Comparison of ENCODE assay signal across 8 mouse cellular contexts in genomic region chr11:62458780-62459179, GRCm38 (mm10). TPM values are rescaled to one million over a fixed set of nuclear protein-coding genes. Genes with fewer than 3 reads are reported as not detected.
DNase-seq lines count a peak whose midpoint lies in the region; ATAC-seq and TF ChIP-seq lines count a peak whose summit lies in the region.

No protein-coding gene starts in this region.

- H3K4me1 ChIP-seq in lung, embryonic 14.5 days (ENCODE audit: insufficient read depth), result no peaks in the 10 kb centered on the region
- H3K4me1 ChIP-seq in embryonic facial prominence, embryonic 14.5 days (ENCODE audit: control insufficient read depth, insufficient read depth, low read length), result peaks cover 3% of the 10 kb centered on the region; the same call in 1 of the 2 replicates
- H3K4me1 ChIP-seq in limb, embryonic 11.5 days (ENCODE audit: control insufficient read depth, insufficient read depth, low read length), result no peaks in the 10 kb centered on the region
- peaks cover 25% of the 10 kb centered on the region for H3K4me1 ChIP-seq in neural tube, embryonic 15.5 days

- WGBS in lung, embryonic 14.5 days, result under 1% methylated on average over 9 of the region's 9 CpGs
- WGBS in embryonic facial prominence, embryonic 14.5 days, result 2% methylated on average over 9 of the region's 9 CpGs
- 3% methylated on average over 9 of the region's 9 CpGs for WGBS in limb, embryonic 11.5 days
- 1% methylated on average over 9 of the region's 9 CpGs for WGBS in neural tube, embryonic 15.5 days

- no peaks in the 10 kb centered on the region for H3K27me3 ChIP-seq in lung, embryonic 14.5 days (ENCODE audit: insufficient read depth, low read length)
- no peaks in the 10 kb centered on the region for H3K27me3 ChIP-seq in embryonic facial prominence, embryonic 14.5 days (replicated peaks; ENCODE audit: control insufficient read depth, insufficient read depth, low read length)
- H3K27me3 ChIP-seq in limb, embryonic 11.5 days (ENCODE audit: control insufficient read depth, insufficient read depth, low read length), result no peaks in the 10 kb centered on the region
- H3K27me3 ChIP-seq in neural tube, embryonic 15.5 days (replicated peaks), result no peaks in the 10 kb centered on the region

- no peak for DNase-seq in lung, embryonic 14.5 days
- DNase-seq in lung, postnatal 25 days (ENCODE audit: low spot score), result no peak
- DNase-seq in embryonic facial prominence, embryonic 14.5 days (ENCODE audit: low spot score), result no peak
- DNase-seq in limb, embryonic 11.5 days (ENCODE audit: low spot score), result no peak
- no peak for DNase-seq in spleen, adult 18-20 months
- no peak for DNase-seq in right cerebral cortex, adult 18-20 months
- DNase-seq in thymus, postnatal 0 days (ENCODE audit: low spot score), result no peak

- H3K9ac ChIP-seq in lung, embryonic 14.5 days, result peak overlapping the region; percentile 98
- H3K9ac ChIP-seq in embryonic facial prominence, embryonic 14.5 days (ENCODE audit: low read depth, low read length), result peak overlapping the region; percentile 99
- peak overlapping the region; percentile 99 for H3K9ac ChIP-seq in limb, embryonic 11.5 days (ENCODE audit: low read length)
- H3K9ac ChIP-seq in neural tube, embryonic 15.5 days (replicated peaks), result peak overlapping the region; percentile 98

- H3K4me2 ChIP-seq in lung, embryonic 14.5 days, result peak overlapping the region; percentile 86
- H3K4me2 ChIP-seq in embryonic facial prominence, embryonic 14.5 days (ENCODE audit: low read depth, low read length), result peak overlapping the region; percentile 87
- H3K4me2 ChIP-seq in limb, embryonic 11.5 days (ENCODE audit: low read depth, severe bottlenecking), result peak overlapping the region; percentile 93
- peak overlapping the region; percentile 95 for H3K4me2 ChIP-seq in neural tube, embryonic 15.5 days

- no peak for ATAC-seq in lung, embryonic 14.5 days (ENCODE audit: insufficient read depth)
- no peak for ATAC-seq in embryonic facial prominence, embryonic 14.5 days (ENCODE audit: low read depth)
- no peak for ATAC-seq in limb, embryonic 11.5 days (ENCODE audit: insufficient number of reproducible peaks, low FRiP score, low TSS enrichment, low read depth)
- ATAC-seq in neural tube, embryonic 15.5 days (ENCODE audit: low FRiP score), result no peak

- H3K36me3 ChIP-seq in lung, embryonic 14.5 days (ENCODE audit: insufficient read depth), result no peaks in the 10 kb centered on the region
- H3K36me3 ChIP-seq in embryonic facial prominence, embryonic 14.5 days (ENCODE audit: control insufficient read depth, insufficient read depth, low read length), result 0 out of 2 replicates have a peak, but pooled peaks cover 2% of the 10 kb centered on the region
- H3K36me3 ChIP-seq in limb, embryonic 11.5 days (ENCODE audit: control insufficient read depth, insufficient read depth, low read length), result no peaks in the 10 kb centered on the region
- H3K36me3 ChIP-seq in neural tube, embryonic 15.5 days, result no peaks in the 10 kb centered on the region

- H3K9me3 ChIP-seq in lung, embryonic 14.5 days (ENCODE audit: low read depth, low read length), result no peaks in the 10 kb centered on the region
- H3K9me3 ChIP-seq in embryonic facial prominence, embryonic 14.5 days (ENCODE audit: control insufficient read depth, low read length), result no peaks in the 10 kb centered on the region
- H3K9me3 ChIP-seq in limb, embryonic 11.5 days (ENCODE audit: control insufficient read depth, low read length), result no peaks in the 10 kb centered on the region
- no peaks in the 10 kb centered on the region for H3K9me3 ChIP-seq in neural tube, embryonic 15.5 days (replicated peaks)

- peak overlapping the region; percentile 92 for H3K4me3 ChIP-seq in lung, embryonic 14.5 days (ENCODE audit: low read depth, low read length)
- H3K4me3 ChIP-seq in embryonic facial prominence, embryonic 14.5 days (ENCODE audit: low read depth, low read length), result peak overlapping the region; percentile 97
- H3K4me3 ChIP-seq in limb, embryonic 11.5 days (ENCODE audit: low read depth, low read length), result peak overlapping the region; percentile 90
- H3K4me3 ChIP-seq in neural tube, embryonic 15.5 days (replicated peaks), result peak overlapping the region; percentile 94

- H3K27ac ChIP-seq in lung, embryonic 14.5 days (ENCODE audit: low read depth), result peak overlapping the region; percentile 98
- peak overlapping the region; percentile 97 for H3K27ac ChIP-seq in embryonic facial prominence, embryonic 14.5 days (replicated peaks; ENCODE audit: low read depth, low read length)
- H3K27ac ChIP-seq in limb, embryonic 11.5 days (replicated peaks; ENCODE audit: low read depth, low read length), result peak overlapping the region; percentile 95
- peak overlapping the region; percentile 98 for H3K27ac ChIP-seq in neural tube, embryonic 15.5 days (replicated peaks)

- TF ChIP-seq CTCF in lung, embryonic 14.5 days (IDR thresholded peaks at IDR 0.05; ENCODE audit: low read depth), result no peak

RNA-seq across cellular contexts. Expression of gene Ncor1, which starts 0.4 kb away (rescaled TPM):
- 177 TPM in 2 replicates for polyA plus RNA-seq in lung, embryonic 14.5 days (2014; fragmentation: Nextera tagmentation; extraction: Ambion mirVana)
- polyA plus RNA-seq in embryonic facial prominence, embryonic 14.5 days (2014; fragmentation: Nextera tagmentation; extraction: Ambion mirVana), result 144 and 154 TPM in 2 replicates
- polyA plus RNA-seq in limb, embryonic 11.5 days (2014; fragmentation: Nextera tagmentation; extraction: Ambion mirVana), result 170 and 185 TPM in 2 replicates
- polyA plus RNA-seq in neural tube, embryonic 15.5 days (2015; fragmentation: Nextera tagmentation; extraction: Ambion mirVana), result 170 and 174 TPM in 2 replicates
- 181 and 220 TPM in 2 replicates for polyA plus RNA-seq in thymus, postnatal 0 days (2015; fragmentation: Nextera tagmentation; extraction: Ambion mirVana)

RNA-seq across cellular contexts. Expression of gene Pigl, which starts 0.5 kb away (rescaled TPM):
- polyA plus RNA-seq in lung, embryonic 14.5 days (2014; fragmentation: Nextera tagmentation; extraction: Ambion mirVana), result 9.6 and 11.5 TPM in 2 replicates
- polyA plus RNA-seq in embryonic facial prominence, embryonic 14.5 days (2014; fragmentation: Nextera tagmentation; extraction: Ambion mirVana), result 6.6 and 8.5 TPM in 2 replicates
- 12.5 and 13.7 TPM in 2 replicates for polyA plus RNA-seq in limb, embryonic 11.5 days (2014; fragmentation: Nextera tagmentation; extraction: Ambion mirVana)
- polyA plus RNA-seq in neural tube, embryonic 15.5 days (2015; fragmentation: Nextera tagmentation; extraction: Ambion mirVana), result 9.8 and 11.4 TPM in 2 replicates
- polyA plus RNA-seq in thymus, postnatal 0 days (2015; fragmentation: Nextera tagmentation; extraction: Ambion mirVana), result 6.8 and 7.6 TPM in 2 replicates
